Mouse (Mus musculus): ENCODE results near the gene 1700113H08Rik.
A peak's percentile ranks its signal among the peaks of the same experiment; 100 is the strongest.

The 1700113H08Rik gene

DNA sequence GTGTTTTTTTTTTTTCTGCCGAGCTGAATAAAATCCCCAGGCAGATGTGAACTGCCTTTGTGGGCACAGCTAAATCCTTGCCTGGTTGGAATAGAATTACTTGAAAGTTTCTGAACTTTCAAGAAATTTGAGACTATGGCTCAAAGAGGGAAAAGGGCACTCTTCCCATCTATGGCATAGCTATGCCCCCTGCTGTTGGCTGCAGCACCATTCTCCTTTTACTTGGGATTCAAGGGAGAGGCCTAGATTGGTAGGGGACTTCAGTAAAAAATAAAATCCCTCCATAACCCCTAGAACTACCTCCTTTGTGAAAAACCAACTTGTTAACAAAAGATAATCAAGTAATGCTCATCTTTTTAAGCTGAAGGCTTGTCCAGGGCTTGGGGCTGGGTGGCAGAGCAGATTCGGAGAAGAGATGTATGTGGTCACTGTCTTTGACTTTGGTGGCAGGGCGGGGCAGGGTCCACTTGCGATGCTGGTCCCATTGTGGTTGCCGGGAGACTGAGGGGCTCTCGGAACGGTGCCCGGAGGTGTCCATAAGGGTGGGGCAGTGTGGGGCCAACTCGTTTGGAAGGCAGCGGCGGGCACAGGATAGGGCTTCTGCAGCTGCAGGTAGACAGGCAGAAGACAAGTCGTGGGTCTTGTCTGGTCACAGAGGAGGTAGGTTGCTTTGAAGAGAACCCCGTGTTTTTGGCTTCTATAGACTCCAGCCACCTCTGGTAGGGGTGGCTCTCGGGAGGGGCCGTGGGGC lies at the start of gene 1700113H08Rik:
Gene 1700113H08Rik, plus strand, starts transcription at position 546 of the 751 bp plus-strand sequence.
- no peak for DNase-seq (ENCODE audit: low spot score)

DNA sequence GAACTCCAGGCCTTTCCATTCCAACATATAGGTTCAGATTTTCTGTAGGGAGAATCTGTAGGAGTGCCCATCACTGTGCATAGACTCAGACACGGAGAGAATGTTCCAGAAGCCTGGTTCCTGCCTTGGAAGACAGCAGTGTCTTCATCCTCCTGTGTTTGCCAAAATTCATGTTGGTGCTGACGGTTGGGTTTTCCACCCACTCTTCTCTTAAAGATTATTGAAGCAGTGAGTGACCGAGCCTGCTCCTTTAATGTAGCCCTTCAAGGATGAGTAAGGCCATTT lies 49.7 kb upstream of the 1700113H08Rik start:
- no peak for DNase-seq (ENCODE audit: low spot score)

- no peak for DNase-seq (ENCODE audit: low spot score)
These were observed 45.8 kb upstream of the 1700113H08Rik start for GRCm38 (mm10) chr10:87012087-87012486.

- no peak for DNase-seq (ENCODE audit: low spot score)
These were observed 43.4 kb upstream of the 1700113H08Rik start for GRCm38 (mm10) chr10:87014391-87014965.

GRCm38 (mm10) chr10:87015403-87015802 lies 42.4 kb upstream of the 1700113H08Rik start:
- no peak for DNase-seq (ENCODE audit: low spot score)

DNA sequence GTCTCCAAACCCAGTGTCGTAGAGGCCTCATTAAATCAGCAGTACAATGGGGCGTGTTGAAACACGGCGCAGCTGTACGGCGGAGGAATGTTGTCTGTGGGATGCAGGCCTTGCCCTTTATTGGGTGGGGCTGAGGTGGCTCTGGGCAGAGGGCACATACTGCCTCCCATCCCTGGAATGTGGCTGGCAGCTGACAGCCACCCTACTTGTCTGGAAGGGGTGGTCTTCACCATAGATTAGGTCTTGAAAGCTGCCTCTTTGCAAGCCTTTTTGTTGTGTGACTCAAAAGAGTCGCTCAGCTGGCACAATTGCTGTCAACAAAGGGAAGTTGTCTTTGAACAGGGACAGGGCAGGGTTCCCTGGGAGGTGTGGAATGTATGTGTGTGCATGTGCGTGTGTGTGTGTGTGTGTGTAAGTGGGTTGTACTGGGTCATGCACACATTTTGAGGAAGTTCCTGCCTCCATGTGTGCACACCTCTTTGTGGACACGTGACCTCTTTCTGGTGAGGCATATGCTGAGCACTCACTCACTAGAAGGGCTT lies 41.6 kb upstream of the 1700113H08Rik start:
- DNase-seq (ENCODE audit: low spot score): no peak

- no peak for DNase-seq (ENCODE audit: low spot score)
These were observed 39.0 kb upstream of the 1700113H08Rik start for GRCm38 (mm10) chr10:87018876-87019275.

GRCm38 (mm10) chr10:87020711-87021110 lies 37.1 kb upstream of the 1700113H08Rik start:
- no peak for DNase-seq (ENCODE audit: low spot score)

- DNase-seq (ENCODE audit: low spot score): peak; percentile 64
These were observed 33.0 kb upstream of the 1700113H08Rik start for GRCm38 (mm10) chr10:87024884-87025283.

DNA sequence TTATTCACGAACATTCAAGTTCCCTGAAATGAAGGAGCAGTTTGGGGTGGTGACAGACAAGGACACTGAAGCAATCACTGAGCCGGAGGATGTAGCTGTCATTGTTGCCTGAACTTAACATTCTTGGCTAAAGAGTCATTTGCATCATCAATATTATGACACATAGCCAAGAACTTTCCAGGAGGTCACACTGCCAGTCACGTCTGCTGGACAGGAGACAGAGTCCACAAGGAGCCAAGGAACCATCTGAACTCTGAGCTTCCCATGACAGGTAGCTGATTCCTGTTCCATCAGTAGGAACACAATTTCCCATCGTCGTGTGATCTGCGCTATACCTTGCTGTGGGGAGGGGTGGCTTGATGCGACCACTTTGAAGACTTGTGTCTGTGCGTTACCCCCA lies 25.1 kb upstream of the 1700113H08Rik start:
- DNase-seq (ENCODE audit: low spot score): no peak

DNA sequence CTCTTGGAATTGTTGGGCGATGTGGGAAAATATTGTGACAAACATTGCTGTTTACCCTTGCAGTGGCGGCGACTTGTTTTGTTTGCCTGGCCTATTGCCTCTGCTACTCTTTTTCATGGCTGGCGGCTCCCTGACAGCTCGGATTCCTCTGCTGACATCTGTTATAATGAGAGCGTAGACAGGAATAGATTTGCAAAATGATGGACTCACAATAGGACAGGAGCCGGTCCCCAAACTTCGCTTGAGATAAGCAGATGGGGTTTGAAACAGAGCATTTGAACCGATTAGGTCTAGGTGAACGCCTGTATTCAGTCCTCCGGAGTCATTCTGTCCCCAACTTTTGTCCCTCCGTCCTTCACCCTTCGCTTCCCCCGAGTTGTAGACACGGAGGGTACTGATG lies 22.0 kb upstream of the 1700113H08Rik start:
- DNase-seq (ENCODE audit: low spot score): no peak

DNA sequence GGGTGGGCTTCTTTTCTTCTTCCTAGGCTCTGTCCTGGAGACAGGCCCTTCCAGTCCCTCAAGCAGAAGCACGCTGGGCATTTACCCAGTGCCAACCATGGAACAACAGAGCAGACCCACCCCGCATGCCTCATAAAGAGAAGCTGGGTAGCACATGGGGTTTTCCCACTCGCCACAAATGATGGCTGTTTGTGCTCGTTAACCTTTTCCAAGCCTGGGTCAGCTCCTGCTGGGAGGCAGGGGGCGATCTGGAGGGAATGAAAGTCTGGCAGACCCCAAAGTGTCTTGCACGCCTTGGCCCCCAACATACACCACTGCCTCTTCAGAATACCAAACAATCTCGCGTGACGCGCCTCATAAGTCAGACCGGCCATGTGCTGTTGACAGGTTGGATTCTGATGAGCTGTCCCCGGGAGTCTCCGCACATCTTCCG lies 21.6 kb upstream of the 1700113H08Rik start:
- no peak for DNase-seq (ENCODE audit: low spot score)

DNA sequence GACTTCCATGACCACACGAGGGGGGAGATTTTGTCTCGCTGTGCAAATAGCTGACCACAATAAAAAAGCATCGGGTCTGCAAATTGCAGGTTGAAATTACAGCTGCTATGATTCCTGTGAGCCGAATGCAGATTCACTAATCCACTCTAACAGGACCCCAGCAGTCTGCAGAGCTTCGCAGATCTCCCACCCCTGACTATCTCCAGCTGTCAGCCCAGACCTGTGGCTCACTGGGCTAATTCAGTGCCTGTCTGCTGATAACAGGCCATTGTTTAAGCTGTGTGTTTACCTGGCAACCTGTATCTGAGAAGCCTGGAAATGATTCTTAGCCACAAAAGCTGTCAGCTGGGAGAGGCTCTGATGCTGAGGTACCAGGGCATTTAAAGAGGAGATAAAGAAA lies 20.8 kb upstream of the 1700113H08Rik start:
- no peak for DNase-seq (ENCODE audit: low spot score)

GRCm38 (mm10) chr10:87039340-87039739 lies 18.5 kb upstream of the 1700113H08Rik start:
- no peak for DNase-seq (ENCODE audit: low spot score)

GRCm38 (mm10) chr10:87039800-87040199 lies 18.0 kb upstream of the 1700113H08Rik start:
- DNase-seq (ENCODE audit: low spot score): no peak

DNA sequence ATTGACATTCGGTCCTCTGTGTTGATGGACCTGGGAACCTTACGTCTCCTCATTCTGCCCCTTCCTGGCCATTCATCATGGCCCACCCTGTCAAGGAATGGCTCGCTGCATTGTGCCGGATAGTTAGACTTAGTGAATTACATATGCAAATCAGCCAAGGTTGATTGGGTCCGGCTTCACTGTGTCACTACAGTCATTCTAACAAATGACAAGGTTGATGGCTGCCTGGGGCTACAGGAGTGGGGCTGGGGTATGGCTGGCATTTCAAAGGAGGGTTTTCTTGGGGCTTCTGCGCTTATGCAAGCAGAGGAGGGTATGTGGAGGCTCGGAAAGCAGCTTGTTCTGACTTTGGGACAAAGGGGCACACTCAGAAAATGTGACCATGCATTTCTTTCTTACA lies 16.6 kb upstream of the 1700113H08Rik start:
- no peak for DNase-seq (ENCODE audit: low spot score)

DNA sequence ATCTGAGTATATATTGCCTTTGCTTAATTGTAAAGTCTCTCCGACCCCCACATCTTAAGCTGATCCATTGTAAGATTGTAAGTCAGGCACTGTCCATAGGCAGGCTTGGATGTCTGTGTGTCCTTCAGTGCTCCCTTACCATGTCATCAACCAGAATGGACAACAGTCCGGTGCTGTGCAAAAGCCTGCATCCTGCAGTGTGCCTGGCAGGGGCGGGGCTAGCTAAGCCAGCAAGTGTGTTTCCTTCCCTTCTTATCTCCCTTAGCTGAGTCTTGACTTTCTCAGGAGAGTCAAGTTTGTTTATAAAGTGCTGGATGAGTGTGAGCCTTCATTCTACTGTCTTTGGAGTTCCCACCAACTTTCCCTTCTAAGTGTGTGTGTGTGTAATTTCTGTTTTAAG lies 12.6 kb upstream of the 1700113H08Rik start:
- no peak for DNase-seq (ENCODE audit: low spot score)

- no peak for DNase-seq (ENCODE audit: low spot score)
These were observed 11.4 kb upstream of the 1700113H08Rik start for GRCm38 (mm10) chr10:87046469-87046868.

- no peak for DNase-seq (ENCODE audit: low spot score)
These were observed 10.8 kb upstream of the 1700113H08Rik start for GRCm38 (mm10) chr10:87046931-87047468.

DNA sequence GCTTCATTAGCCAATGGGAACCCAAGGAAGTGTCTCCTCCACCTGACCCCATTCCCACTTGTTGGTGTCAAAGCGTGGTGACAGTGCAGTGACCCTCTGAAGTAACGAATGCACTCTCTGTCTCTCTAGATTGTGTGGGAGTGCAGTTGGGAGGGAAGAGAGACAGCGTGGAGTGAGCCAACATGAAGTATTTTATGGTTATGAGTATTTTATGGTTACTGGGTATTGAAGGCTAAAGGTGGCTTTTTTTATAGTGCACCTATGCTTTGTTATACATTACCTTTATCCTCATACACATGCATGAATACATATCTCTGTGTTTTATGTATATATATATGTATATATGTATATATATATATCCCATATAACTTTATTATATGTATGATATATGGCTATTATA lies 8.7 kb upstream of the 1700113H08Rik start:
- DNase-seq (ENCODE audit: low spot score): no peak

GRCm38 (mm10) chr10:87051714-87052113 lies 6.1 kb upstream of the 1700113H08Rik start:
- no peak for DNase-seq (ENCODE audit: low spot score)

GRCm38 (mm10) chr10:87058251-87058925 lies 543 bp downstream of the 1700113H08Rik start:
- peak; percentile 66 for DNase-seq (ENCODE audit: low spot score)

DNA sequence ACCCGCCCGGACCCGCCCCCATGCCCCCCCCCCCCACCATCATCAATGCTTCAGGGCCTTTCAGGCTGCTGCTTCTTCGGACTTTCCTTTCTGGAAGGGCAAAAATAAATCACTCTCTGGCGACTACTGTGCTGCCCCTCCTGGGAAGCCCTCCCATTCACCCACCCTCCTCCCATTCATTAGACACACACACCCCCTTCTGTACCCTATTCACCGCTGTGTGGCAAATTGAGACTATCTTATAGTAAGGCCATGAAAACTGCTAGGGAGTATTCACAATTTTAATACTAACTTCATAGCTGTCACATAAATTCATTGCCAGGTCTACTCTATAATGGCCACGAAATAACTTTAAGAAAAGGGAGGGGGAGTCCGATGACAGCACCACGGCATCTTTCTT lies 1.1 kb downstream of the 1700113H08Rik start:
- DNase-seq (ENCODE audit: low spot score): no peak

Measured in testis, postnatal 14 days (tissue).